Mouse (Mus musculus): ENCODE data around the gene Tcf19.

Tcf19 gene

DNA sequence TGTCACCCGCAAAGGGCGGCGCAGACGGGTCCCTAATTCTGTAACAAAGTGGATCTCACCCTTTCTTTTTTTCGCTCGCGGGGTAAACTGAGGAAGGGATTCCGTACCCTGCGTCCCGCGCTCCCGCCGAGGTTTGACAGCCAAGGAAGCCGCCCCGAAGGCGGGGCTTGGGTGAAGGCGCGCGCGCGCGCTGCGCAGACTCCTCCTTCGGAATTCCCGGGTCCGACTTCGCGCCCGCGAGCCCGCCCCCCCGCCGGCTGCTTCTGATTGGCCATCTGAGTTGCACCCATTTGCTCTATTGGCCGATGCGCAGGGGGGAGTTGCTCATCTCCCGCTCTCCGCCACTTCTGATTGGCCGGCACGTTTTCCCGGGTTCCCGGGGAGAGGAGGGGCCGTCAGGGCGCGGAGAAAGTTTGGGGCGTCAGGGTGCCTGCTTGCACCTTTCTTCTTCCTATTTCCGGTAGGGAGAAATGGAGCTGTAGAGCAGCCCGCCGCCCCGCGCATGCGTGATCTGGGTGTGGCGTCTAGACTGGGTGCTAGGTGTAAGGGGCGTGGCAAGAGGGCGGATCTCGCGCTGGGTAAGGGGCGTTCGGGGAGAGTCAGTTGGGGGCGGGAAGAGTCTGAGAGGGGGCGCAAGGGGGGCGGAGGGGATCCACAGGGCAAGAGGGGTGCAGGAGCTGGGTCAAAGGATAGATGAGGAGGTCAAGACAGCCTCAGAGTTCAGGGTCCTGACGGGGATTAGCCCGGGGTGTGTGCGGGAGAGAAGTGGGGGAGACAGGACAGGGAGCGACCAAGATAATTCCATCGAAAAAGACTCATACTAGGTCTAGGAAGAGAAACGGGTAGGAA is at the start of gene Tcf19, which contains the start of gene Cchcr1:
TSS of gene Tcf19 (minus strand) at position 173 of the 849 bp plus-strand sequence.
TSS of gene Cchcr1 (plus strand) at position 449 of the 849 bp plus-strand sequence.
- in situ Hi-C loops (cut with MboI) = no loop called here

DNA sequence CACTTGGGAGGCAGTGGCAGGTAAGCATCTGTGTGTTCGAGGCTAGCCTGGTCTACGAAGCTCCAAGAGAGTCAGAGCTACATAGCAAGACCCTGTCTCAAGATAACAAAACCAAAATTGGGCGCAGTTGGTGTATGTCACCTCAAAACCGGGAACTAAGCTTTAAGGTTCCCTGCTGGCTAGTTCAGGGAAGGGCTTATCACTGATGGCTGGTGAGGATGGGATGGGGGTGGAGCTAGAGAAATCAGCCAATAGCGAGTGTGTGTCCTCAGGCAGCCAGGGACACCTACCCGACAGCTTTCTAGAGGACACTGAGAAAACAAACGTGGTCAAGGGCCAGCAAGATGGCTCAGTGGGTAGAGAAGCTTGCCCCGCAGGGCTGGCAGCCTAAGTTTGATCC is 41.6 kb upstream of the Tcf19 start:
- in situ Hi-C loops (cut with MboI) = no loop called here

DNA sequence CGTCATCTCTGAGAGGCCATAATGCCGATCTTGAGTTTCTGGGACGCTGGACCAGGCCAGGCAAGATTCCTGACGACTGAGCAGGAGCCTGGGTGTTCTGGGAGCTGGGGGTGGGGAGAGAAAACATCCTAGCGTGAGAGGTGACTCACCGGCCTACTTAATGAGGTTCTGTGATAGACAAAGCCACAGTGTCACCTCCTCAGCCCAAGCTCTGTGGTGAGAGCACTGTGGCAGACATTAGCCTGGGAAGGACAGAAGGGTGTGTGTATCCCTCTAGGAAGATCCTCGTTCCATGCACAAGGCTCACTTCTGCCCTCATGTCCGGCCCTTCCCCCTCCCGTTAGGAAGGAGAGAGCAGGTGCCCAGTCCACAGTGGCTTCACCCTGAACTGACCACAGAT is 40.7 kb upstream of the Tcf19 start:
- in situ Hi-C loops (cut with MboI) = no loop called here

DNA sequence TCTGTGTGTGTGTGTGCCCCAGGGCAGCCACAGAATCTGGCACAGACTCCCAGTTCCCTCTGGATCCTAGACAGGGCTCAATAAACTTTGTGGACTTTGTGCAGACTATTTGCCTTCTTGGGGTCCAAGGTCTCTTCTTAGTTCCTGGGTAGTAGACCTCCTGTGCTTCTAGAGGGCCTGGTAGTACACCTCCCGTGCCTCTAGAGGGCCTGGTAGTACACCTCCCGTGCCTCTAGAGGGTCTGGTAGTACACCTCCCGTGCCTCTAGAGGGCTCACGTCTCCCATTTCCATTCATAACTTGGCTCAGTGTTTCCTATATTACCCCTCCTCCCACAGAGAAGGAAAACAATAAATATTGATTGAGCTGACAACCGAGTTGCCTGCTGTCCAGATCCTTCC is 40.2 kb upstream of the Tcf19 start:
- in situ Hi-C loops (cut with MboI) = no loop called here

DNA sequence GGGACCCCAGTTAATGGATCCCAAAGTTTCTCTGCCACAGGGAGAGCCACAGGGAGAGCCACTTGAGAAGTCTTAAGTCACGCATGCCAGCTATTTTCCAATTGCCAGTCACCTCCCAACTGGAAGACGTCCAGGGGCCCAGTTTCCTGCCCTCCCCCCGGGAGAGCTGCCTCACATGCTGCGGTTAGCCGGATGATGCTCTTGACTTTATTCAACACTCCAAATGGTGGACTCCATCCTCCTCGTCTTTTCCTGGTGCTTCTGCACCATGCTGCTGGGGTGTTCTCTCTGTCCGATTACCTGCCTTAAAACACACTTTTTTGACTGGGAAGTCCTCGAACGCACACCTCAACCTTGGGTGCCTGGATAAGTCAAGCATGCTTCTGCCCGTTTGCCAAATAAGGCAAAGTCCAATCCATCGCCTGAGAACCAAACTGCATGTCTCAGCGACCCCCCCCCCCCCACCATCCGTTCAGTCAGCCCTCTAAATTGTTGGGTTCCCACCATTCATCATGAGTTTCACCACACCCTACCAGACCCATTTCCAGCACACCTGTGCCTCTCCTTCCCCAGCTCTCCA is 39.7 kb upstream of the Tcf19 start:
- in situ Hi-C loops (cut with MboI) = no loop called here

DNA sequence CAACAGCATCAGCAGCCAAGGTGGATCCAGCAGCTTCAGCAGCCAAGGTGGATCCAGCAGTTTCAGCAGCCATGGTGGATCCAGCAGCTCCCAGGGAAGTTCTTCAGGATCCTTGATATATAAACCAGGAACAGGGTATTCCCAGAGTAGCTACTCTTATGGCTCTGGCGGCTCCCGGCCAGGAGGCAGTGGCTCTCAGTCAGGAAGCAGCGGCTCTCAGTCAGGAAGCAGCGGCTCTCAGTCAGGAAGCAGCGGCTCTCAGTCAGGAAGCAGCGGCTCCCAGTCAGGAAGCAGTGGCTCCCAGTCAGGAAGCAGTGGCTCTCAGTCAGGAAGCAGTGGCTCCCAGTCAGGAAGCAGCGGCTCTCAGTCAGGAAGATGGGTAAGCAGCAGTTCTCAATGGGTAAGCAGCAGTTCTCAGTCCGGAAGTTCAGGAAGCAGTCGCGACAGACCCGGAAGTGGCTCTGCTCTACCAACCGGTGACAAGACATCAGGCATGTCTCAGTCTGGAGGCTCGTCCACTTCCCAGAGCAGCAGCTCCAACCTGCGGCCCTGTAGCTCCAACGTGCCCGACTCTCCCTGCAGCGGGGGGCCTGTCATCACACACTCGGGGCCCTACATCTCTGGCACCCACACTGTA is 38.3 kb upstream of the Tcf19 start:
- in situ Hi-C loops (cut with MboI) = no loop called here

DNA sequence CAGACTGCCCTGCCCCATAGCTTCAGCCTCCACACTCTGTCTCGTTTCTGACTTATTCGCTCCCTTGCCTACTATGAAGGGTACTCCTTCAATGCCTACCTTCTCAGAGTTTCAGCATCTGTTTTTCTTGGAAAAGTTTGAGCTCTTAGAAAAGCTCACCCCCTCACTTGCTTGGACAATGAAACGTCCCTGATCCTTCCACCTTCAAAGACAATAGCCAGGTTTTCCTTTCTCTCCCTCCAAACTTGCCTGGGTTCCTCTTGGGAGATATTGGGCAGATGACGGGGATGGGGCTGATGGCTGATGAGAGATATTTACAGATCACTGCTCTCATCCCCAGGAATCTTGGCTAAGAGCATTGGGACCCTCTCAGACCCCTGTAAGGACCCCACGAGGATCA is 37.7 kb upstream of the Tcf19 start:
- in situ Hi-C loops (cut with MboI) = no loop called here

DNA sequence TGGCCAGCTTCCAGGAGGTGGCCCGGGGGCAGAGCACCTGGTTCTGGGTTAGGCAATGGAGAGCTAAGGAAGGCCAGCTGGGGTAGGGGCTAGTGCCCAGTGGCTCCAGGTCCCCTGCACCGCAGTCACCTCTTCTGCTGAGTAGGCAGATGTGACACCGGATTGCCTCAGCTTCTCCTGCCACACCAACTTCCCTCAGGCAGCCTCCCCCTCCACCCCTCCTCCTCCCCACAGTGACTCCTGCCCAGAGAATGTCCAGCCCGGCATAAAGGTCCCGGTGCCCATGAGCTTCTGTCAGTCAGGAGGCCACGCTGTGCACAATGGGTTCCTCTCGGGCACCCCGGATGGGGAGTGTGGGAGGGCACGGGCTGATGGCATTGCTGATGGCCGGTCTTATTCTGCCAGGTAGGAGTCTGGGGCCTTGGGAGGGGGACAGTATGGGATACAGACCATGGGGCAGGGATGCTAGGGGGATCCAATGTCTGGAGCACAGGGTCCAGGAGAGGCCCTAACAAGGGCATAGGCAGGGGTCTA is 35.3 kb upstream of the Tcf19 start, which contains the start of gene Cdsn:
TSS of gene Cdsn (plus strand) at position 248 of the 534 bp plus-strand sequence.
- in situ Hi-C loops (cut with MboI) = no loop called here

DNA sequence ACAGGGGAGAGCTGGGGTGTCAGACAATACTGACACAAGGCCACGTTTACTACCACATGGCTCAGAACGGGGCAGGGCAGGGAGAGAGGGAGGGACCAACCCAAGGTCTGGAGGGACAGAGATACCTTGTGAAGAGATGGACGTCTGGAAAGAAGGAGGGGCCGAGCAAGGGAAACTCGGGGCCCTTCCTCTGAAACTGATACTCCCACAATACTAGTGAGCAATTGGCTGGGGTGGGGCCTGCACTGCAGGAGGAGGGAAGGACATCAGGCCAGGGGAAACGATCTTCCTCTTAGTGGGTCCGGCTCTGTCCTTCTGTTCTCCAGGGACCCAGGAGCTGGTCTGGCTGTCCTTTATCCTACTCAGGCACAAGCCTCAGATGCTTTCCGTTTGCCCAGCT is 34.2 kb upstream of the Tcf19 start:
- in situ Hi-C loops (cut with MboI) = no loop called here

DNA sequence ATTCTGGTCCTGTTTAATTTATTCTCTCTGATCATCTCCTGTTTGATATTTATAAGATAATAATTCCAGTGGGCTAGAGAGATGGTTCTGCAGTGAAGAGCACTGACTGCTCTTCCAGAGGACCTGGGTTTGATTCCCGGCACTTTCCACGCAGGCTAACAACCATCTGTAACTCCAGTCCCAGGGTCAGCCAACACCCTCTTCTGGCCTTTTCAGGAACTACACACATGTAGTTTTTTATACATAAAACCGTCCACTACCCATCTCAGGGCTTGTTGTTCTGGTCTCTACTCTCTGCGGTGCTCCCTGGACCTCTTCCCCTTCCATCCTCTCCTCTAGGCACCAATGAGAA is 33.5 kb upstream of the Tcf19 start:
- in situ Hi-C loops (cut with MboI) = no loop called here

DNA sequence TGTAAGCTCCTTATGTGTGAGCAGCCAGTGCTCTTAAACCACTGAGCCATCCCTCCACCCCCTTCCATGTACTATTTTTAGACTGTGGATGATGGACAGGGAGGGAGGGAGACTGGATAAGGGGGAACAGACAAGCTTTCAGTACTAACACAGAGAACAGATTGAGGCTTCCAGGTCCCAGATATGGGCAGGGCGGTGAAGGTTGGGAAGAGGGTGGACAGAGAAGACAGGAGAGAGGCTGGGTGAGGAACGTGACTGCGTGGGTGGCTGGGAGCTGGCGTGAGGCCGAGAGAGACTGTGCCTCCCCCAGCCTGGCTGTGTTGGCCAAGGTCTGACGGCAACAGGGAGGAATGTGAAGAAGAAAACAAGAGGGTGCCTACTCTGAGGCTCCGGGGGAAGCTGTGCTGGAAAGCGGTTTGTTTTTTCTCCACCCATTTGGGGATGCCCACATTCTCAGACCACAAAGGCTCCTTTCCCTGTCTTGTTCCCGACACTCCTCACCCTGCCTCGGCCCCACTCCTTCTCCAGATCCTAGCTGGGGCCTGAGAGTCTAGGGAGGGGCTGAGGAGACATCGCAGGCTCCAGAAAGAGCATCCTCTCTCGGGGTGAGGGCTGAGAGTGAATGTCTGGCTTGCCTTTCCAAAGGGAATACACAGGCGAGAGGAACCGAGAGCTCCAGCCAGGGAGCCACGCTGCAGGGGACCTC is 33.0 kb upstream of the Tcf19 start:
- in situ Hi-C loops (cut with MboI) = no loop called here

DNA sequence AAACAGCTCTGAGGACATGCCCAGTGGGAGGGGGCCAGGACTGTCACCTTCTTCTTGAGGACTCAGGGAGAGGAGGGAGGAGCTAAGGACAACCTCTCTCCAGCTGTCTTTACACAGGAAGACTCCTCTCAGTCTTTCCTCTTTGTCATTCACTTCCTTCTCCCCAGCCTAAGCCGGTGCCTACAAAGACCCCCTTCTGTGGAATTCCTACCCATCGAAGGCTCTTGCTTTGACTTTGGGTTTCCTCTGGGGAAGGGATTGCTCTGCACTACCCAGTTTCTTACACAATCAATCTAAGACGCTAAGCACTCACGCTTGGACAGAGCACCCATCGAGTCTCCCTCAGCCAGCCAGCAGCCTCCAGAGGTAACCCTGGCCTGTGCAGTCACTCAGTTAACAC is 32.0 kb upstream of the Tcf19 start:
- in situ Hi-C loops (cut with MboI) = no loop called here

DNA sequence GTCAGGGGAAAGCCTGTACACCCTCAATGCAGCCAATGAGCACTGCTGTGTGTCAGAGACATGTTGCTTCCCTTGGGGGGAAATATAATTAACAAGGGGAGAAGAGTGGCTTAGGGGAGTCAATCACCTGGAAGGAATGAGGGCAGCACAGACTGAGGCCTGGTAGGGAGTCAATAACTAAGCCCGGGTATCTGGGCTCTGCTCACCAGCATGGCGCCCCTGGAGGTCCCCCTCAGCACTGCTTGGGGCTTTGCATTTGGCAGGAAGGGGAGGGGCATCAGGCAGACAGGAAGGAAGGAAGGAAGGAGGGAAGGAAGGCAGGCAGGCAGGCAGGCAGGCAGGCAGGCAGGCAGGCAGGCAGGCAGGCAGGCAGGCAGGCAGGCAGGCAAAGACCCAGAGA is 30.8 kb upstream of the Tcf19 start:
- in situ Hi-C loops (cut with MboI) = no loop called here

DNA sequence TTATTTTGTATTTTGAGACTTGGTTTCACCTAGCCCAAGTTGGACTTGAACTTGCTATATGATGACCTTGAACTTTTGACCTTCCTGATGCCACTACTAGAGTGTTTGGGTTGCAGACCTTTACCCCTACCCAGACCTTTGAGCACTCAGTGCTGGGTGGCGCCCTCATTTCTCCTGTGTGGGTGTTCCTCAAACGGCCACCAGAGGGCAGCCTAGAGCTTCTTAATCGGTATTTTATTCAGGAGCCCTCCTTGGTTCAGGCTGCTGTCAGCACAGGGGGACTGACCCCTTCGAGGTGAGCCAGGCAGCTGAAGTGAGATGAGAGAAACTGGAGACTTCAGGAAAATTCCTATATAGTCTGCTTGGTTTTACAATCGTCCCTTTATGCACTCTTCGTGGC is 28.1 kb upstream of the Tcf19 start:
- in situ Hi-C loops (cut with MboI) = no loop called here

DNA sequence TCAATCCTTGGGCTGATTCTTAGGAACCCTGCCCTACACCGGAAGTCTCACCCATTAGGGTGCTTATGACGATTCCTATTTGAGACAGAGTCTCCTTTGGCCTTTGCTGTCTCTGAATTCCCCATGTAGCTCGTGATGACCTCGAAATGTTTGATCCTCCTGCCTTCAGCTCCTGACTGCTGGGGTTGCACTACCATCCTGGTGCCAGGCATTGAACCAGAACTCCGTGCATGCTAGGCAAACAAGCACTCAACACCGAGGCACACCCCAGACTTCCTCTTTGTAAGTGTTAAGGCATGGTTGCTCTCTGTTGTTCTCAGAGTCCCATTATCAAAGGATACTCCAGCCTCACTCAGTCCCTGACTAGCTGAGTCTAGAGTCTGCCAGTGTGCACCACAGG is 27.4 kb upstream of the Tcf19 start:
- in situ Hi-C loops (cut with MboI) = no loop called here

DNA sequence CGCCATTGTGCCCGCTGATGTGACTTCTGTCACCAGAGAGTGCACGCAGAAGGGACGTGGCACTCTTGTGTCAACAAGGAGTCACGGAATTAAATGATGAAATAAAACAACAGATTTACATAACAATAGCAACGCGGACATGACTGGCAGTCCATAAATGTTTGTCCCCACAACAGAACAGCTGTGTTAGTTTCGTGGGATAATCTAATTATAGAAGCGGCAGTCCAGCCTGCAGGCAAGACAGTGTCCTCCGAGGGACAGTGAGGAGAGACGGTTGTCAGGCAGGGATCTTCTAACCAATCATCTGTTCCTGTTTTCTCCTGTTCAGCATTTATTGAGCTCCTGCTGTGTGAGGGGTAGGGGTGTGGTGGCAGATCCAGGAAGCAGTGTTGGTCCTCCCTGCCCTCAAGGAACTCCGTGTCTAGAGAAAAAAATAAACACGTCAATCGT is 26.8 kb upstream of the Tcf19 start:
- in situ Hi-C loops (cut with MboI) = no loop called here

DNA sequence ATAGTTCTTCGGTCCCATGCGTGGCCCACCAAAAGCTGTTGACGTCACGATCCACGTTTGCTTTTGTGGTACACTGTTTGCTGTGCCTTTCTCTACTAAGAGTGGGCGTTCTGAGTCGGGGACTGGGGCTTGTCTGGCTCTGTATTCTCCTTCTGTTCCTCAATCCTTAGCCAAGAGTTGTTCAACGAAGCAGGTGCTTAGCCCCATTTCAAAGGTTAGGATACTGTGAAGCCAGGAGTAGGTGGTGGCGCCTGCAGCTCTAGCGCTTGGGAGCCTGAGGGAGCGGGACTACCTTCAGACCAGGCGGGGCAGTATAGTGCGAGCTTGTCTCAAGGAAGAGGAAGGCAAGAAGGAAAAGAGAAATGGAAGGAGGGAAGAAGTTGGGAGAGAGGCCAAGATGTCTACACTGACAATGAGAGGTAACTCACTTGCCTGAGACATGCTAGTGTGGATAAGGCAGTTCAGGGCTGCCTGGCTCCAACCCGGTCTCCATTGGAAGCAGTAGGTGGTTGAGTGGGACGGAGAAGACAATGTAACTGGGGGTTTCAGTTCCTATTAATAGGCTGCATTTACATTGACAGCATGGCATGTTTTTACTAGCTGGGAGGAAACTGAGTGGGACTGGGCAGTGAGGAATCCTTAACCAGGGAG is 26.3 kb upstream of the Tcf19 start:
- in situ Hi-C loops (cut with MboI) = no loop called here

DNA sequence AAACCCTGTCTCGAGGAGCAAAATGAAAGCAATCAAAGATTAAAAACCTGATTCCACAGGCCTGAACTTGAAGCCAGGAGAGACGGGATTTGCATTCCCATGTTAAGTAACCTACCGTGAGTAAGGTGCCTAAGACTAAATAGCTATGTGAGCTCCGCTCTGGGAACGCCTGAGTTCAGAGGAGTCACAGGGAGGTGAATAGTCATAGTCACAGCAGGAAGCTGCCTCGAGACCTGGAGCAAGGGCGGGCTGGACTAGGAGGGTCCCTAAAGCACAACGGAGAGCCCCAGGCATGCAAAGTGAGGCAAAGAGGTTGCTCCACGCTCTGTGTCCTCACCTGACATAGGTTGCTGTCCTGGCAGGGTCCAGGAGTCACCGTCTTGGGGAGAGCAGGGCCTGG is 22.9 kb upstream of the Tcf19 start:
- in situ Hi-C loops (cut with MboI) = no loop called here

DNA sequence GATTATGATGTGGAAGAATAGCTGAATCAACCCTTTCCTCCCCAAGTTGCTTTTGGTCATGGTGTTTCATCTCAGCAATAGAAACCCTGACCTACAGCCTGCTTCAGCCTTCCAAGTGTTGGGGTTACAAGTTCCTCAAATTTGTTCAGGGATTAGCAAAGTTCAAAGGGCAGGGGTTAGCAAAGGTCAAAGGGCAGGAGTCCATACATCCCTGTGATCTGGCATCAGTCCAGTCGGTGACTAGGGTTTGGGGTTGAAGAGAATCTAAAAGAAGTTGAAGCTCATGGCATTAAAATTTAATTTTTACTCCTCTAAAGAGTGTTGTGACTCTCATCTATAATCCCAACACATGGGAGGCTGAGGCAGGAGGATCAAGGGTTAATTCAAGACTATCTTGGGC is 21.9 kb upstream of the Tcf19 start:
- in situ Hi-C loops (cut with MboI) = no loop called here

DNA sequence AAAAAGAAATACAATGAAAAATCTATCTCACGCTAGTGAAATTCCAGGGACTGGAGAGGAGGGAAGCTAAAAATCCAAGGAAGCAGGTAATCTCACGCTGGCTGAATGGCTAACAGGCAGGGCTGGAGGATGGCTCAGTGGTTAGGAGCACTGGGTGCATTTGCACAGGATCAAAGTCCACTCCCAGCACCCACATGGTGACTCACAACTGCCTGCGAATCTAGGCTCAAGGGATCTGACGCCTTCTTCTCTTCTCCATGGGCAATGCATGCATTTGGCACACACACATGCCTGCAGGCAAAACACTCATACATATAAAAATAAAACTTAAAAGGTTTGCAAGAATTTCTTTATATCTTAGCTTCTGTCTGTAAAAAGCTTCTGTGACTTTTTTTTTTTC is 20.8 kb upstream of the Tcf19 start:
- in situ Hi-C loops (cut with MboI) = no loop called here

DNA sequence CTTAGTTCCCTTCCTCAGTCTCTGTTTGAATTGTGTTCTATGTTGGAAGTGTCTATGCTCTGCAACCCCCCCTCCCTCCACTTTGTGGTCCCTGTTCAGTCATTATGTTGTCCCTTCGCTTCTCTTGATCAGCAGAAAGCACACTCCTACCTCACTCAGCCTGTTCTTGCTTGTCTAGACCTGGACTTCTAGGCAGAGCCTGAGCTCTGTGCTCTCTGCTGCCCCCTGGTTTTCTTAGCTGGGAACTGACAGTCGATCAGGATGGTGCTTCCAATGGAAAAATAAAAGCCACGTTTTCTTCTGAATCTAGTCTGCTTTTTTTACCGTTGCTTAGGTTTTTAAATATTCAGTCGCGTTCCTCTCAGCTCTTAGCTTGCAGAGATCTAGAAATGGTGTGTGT is 17.7 kb upstream of the Tcf19 start:
- in situ Hi-C loops (cut with MboI) = no loop called here

DNA sequence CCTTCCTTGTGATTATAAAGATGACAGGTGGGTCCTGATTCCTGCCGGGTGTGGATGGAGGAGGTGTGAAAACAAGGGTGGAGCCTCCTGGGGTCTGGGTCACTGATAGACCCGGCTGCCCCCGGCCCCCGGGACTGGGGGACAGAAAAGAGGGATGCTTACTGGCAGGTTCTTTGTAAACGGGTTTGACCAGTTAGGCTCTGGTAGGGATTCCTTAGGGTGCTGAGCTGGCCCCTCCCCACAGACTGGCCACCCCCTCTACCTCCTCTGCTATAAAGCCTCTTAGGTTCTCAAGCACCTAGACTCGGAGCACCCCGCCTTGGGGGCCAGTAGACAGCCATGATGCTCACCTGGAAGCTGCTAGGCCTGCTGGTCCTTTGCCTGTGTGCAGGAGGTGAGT is 16.3 kb upstream of the Tcf19 start, which contains the start of gene Psors1c2:
TSS of gene Psors1c2 (plus strand) at position 301 of the 400 bp plus-strand sequence.
- in situ Hi-C loops (cut with MboI) = no loop called here

Measured in mature B cell (primary cell).